Mouse (Mus musculus): ENCODE results near the gene Cenpt. TPM values are rescaled to one million over a fixed set of nuclear protein-coding genes. Genes with fewer than 3 reads are reported as not detected.
"Not testable (repeated sequence)": the region's sequence is repeated elsewhere in the genome, so short reads cannot be mapped to it uniquely, and the experiment has no call there.

Cenpt gene
- total RNA-seq, 2 experiments from 2014 or later: 16.8 to 17.6 TPM

DNA sequence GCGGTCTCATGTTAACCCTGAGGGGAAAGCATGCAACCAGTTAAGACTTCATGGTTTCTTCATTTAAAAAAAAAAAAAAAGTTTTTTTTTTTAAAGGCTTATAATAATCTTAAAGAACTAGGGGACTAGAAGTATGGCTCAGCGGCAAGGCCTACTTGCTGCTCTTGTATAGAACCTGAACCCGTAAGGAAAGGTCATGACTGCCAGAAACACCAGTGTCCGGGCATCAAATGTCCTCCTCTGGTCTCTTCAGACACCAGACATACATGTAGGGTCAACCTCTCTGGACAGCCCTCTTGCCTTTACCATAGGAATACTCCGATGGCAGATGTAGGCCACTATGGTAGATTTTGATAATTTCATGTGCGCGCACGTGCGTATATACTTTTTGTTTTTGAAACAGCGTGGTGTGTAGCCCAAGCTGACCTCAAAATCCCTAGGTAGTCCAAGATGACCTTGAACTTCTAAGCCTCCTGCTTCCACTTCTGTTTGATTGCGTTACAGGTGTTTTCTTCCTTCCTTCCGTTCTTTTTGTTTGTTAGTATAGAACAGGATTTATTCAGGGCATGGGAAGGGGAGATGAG is 840 bp downstream of the Cenpt start:
- TF ChIP-seq CTCF (IDR thresholded peaks at IDR 0.05): no peak
- no peak overlapping the region; the same call in 1 of the 2 replicates for H3K27ac ChIP-seq
- no peak for DNase-seq (ENCODE audit: extremely low spot score in 1 of 2, low spot score in 2 of 2)
- intact Hi-C loops (cut with DNase I): loop anchor here (5.0 kb wide), 2 partner anchors 140 to 160 kb away; partner anchors contain the start of gene Ddx28
- peak overlapping the region; percentile 70 for H3K4me3 ChIP-seq

DNA sequence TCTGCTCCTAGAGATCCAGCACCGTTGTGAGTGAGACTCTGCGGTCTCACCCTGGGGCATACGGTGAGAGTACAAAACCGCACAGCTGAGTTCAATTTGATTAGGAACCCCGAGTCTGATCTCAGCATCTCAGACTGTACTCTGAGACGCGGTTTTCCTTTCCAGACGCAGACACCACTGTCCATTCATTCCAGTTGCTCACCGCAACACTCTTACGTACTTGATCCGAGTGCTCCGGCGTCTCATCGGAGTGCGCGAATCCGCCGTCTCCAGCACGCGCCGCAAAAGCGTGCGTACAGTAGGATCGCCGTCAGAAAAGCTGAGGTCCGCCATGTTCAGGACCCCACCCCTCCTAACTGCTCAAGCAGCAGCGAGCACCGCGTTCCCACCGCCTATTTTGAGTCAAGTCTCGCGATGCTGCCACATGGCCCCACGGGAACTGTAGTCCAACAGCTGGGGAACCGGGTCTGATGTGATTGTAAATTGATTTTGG is 1.4 kb downstream of the Cenpt start:
- peak overlapping the region; percentile 70 for H3K4me3 ChIP-seq
- no peak for TF ChIP-seq CTCF (IDR thresholded peaks at IDR 0.05)
- peak overlapping the region; percentile 67 for H3K27ac ChIP-seq
- intact Hi-C loops (cut with DNase I): loop anchor here (5.0 kb wide), 2 partner anchors 139 to 161 kb away; partner anchors contain the start of gene Ddx28
- DNase-seq (ENCODE audit: extremely low spot score in 1 of 2, low spot score in 2 of 2): peak; percentile 84 to 87

DNA sequence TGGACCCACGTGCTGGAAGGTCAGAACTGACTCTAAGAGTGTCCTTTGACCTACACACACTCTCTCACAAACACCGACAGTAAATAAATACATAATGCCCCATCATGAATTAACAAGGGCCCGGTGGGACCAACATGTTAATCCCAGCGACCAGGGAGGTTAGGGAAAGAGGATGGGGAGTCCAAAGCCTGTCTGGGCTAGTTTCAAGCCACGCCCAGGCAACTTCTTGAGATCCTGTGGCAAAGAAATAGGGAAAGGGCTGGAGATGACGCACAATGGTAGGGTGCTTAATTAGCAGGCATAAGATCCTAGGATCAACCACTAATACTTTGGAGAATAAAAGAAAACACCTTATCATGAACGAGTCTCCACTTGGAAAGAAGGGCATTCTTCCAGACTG is 2.5 kb downstream of the Cenpt start:
- no peak for DNase-seq (ENCODE audit: extremely low spot score in 1 of 2, low spot score in 2 of 2)
- no peak for TF ChIP-seq CTCF (IDR thresholded peaks at IDR 0.05)
- intact Hi-C loops (cut with DNase I): loop anchor here (5.0 kb wide), 2 partner anchors 138 to 162 kb away; partner anchors contain the start of gene Ddx28
- Histone ChIP-seq H3K27ac (no peak overlapping the region), H3K4me3 (no peak overlapping the region)

DNA sequence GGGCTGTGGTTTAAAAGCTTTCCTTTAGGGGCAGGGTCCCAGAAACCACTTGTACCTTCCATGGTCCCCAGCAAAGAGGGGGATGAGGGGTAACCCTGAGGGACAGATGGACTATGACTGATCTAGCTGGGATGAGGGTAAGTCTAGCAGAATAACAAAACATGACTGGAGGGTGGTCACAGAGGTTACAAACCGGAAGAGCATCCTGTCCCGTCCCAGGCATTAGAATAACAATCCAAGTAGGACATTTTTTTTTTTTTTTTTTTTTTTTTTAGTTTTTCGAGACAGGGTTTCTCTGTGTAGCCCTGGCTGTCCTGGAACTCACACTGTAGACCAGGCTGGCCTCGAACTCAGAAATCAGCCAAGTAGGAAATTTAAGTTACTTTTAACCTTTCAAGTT is 3.1 kb downstream of the Cenpt start:
- intact Hi-C loops (cut with DNase I): loop anchor here (5.0 kb wide), 2 partner anchors 138 to 162 kb away; partner anchors contain the start of gene Ddx28

DNA sequence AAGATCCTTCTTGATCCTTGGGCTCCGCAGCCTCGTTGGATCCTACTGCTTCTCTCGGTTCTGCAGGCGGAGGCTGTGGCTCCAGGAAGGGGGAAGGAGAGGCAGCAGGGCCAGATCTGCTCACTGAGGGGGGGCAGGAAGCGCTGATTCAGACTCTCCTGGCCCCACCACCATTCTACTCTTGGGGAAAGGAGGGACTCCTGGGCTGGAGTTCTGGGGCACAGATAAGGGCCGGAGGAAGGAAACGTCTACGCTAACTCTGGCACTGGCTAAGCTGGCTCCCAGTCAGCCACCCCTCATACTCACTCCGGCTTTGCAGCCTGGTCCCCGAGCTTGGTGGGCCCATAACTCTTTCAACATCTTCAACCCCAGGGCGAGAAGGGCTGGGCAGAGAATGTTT is 6.4 kb downstream of the Cenpt start:
- no peak overlapping the region for H3K27ac ChIP-seq
- no peak overlapping the region for H3K4me3 ChIP-seq
- intact Hi-C loops (cut with DNase I): no loop called here
- no peak for TF ChIP-seq CTCF (IDR thresholded peaks at IDR 0.05)
- DNase-seq (ENCODE audit: extremely low spot score in 1 of 2, low spot score in 2 of 2): no peak

More for the DNA sequence above, 3.1 kb downstream of the Cenpt start:
- DNase-seq (ENCODE audit: extremely low spot score in 1 of 2, low spot score in 2 of 2): no peak
- Histone ChIP-seq H3K4me3 (no peak overlapping the region), H3K27ac (no peak overlapping the region)
- no peak for TF ChIP-seq CTCF (IDR thresholded peaks at IDR 0.05)

DNA sequence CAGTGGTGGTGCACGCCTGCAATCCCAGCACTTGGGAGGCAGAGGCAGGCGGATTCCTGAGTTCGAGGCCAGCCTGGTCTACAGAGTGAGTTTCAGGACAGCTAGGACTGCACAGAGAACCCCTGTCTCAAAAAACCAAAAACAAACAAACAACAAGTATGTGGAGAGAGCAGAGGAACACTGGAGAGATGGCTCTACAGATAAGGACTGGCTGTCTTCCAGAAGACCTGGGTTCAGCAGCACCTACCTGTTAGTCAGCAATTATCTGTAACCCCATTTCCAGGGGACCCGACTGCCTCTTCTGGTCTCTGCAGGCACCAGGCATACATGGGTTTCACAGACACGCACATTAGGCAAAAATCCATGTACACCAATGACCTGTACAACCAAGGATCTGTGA is 13.9 kb downstream of the Cenpt start:
- TF ChIP-seq CTCF (IDR thresholded peaks at IDR 0.05): no peak
- no peak overlapping the region for H3K4me3 ChIP-seq
- H3K27ac ChIP-seq: no peak overlapping the region
- no peak for DNase-seq (ENCODE audit: extremely low spot score in 1 of 2, low spot score in 2 of 2)
- intact Hi-C loops (cut with DNase I): loop anchor here (5.0 kb wide), 1 partner anchor 183 kb away; no protein-coding TSS in a partner anchor

DNA sequence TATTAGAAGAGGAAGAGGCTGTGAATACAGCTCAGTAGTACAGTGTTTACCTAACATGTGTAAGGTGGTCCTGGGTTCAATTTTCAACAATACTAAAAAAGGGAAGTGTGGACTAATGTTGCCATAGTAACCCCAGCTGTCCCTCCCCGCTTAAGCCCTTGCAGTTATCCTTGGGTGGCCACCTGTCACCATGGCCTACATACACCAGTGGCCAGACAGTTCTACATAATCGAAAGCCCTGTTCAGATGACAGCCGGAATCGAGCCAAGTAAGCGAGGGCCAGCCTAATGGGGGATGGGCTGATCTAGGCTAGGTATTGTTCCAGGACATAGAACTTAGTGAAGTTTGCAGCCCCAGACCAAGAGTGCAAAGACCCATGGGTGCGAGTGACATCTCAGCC is 16.1 kb downstream of the Cenpt start:
- DNase-seq (ENCODE audit: extremely low spot score in 1 of 2, low spot score in 2 of 2): no peak
- Histone ChIP-seq H3K27ac (no peak overlapping the region), H3K4me3 (no peak overlapping the region)
- TF ChIP-seq CTCF (IDR thresholded peaks at IDR 0.05): no peak
- intact Hi-C loops (cut with DNase I): loop anchor here (5.0 kb wide), 1 partner anchor 185 kb away; no protein-coding TSS in a partner anchor

DNA sequence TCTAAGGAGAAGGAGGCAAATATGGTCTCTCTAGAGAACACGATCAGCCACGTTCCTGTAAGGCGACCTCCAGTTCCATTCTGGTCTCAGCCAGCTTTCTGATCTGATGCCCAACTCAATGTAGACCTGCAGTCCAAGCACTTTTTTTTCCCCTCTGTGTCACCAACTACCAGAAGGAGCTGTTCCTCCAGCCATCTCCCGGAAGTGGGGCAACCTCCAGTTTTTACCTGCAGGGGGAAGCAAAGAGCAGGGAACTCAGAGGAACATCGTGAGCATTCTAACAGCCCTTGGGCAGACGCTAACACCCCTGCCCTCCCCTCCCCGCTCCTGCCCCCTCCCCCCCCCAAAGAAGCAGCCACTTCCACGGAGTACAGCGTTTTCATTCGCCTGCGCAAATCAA is 17.8 kb downstream of the Cenpt start:
- H3K4me3 ChIP-seq: no peak overlapping the region
- no peak overlapping the region for H3K27ac ChIP-seq
- intact Hi-C loops (cut with DNase I): loop anchor here (2.0 to 5.0 kb wide), 2 partner anchors 95 to 187 kb away; no protein-coding TSS in a partner anchor
- DNase-seq (ENCODE audit: extremely low spot score in 1 of 2, low spot score in 2 of 2): peak; percentile 56 to 71
- peak; percentile 68 for TF ChIP-seq CTCF (IDR thresholded peaks at IDR 0.05)

DNA sequence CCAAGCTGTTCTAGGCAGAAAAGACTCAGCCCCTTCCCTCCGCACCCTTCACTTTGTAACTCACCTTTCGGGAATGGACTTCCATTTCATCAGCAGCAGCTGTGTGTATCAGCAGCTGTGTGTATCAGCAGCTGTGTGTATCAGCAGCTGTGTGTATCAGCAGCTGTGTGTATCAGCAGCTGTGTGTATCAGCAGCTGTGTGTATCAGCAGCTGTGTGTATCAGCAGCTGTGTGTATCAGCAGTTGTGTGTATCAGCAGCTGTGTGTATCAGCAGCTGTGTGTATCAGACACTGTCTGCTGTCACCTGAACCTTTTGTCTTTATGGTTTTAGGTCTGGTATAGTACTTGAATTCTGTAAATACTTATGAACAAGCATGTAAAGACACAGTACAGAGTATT is 19.3 kb downstream of the Cenpt start:
- H3K4me3 ChIP-seq; H3K27ac ChIP-seq; DNase-seq (ENCODE audit: extremely low spot score in 1 of 2, low spot score in 2 of 2): not testable (repeated sequence)
- intact Hi-C loops (cut with DNase I): loop anchor here (2.0 to 5.0 kb wide), 2 partner anchors 97 to 121 kb away; no protein-coding TSS in a partner anchor

DNA sequence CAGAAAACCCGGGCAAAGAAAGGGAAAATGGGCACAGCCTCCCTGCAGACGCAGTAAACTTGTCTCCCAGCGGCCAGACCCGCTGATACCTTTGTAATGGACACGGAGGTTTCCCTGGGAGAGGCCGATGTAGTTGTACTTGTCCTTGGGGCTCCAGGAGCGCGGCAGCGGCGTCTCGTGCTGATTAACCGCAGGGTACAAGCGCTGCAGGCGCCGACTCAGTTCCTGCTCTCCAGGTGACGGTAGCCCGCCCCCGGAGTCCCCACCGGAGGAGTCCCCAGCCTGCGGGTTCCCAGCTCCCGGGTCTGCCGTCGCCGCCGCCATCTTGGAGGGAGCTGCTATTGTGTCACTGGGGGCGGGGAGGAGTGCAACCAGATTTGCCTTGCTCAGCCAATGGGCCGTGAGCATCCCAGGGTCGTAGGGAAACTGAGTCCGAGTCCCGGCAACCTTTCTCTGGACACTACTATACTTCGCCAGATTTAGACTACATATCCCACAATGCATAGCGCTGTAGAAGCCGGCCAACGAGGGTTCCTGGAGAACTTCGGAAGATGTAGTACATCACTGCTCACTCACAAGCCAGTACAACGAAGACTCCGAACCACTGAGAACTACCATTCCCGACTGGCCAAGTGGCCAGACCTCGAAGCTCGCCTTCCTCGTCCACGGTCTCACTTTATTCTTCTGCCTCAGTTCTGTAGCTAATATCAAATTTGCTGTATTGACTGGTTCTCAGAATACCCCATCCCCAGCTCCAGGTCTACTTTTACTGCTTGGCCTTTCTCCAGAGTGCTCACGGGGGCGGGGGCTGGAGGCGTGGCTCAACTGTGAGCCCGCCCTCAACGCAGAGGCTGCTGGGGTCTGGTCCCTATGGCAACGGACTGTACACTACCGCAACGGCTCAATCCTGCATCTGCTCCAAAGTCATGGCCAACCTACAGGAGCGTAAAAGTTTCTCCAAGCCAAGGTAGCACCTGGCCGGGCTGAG is 25.9 kb downstream of the Cenpt start, which contains the start of the genes Ranbp10 and Tsnaxip1:
TSS of gene Ranbp10 (minus strand) at position 490 of the 988 bp plus-strand sequence.
TSS of gene Tsnaxip1 (plus strand) at position 871 of the 988 bp plus-strand sequence.
- peak; percentile 93 to 96 for DNase-seq (ENCODE audit: extremely low spot score in 1 of 2, low spot score in 2 of 2)
- intact Hi-C loops (cut with DNase I): loop anchor here (2.0 kb wide), 1 partner anchor 68 kb away; the partner anchor contains the start of gene Gfod2
- Histone ChIP-seq H3K4me3 (peak within 1 kb of the TSS; percentile 79), H3K27ac (peak within 1 kb of the TSS; percentile 89)
- TF ChIP-seq CTCF (IDR thresholded peaks at IDR 0.05): no peak; the same call in 1 of the 2 replicates

DNA sequence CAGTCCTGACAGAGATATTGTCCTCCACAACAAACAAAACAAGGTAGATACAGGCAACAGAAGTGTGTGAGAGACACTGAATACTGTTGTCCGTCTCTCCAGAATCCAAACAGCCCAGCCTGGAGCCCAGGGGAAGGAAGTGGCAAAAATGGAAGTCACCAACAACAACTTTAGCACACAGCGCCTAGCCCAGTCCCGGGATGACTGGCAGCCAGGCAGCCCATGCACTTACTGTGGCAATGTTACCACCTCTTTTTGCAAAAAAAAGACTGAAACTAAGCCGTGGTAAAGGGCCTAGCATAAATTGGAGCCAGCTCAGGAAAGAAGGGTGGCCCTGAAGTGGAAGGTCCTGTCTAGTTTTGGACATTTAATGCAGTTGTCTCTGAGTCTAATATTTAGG is 26.7 kb downstream of the Cenpt start:
- no peak for TF ChIP-seq CTCF (IDR thresholded peaks at IDR 0.05)
- no peak for DNase-seq (ENCODE audit: extremely low spot score in 1 of 2, low spot score in 2 of 2)
- intact Hi-C loops (cut with DNase I): loop anchor here (2.0 kb wide), 1 partner anchor 68 kb away; the partner anchor contains the start of gene Gfod2
- H3K4me3 ChIP-seq: peak overlapping the region; percentile 79
- peak overlapping the region; percentile 66 for H3K27ac ChIP-seq

Data from left cerebral cortex, adult 2 months (tissue).